Mouse (Mus musculus) liver, adult 2 months (tissue): Measurements from ENCODE around the gene Gm49337.

ENCODE experiments used
- CTCF ChIP-seq: fragments of 200-500 bp; IDR thresholded peaks from 2 replicates; pipeline ENCODE4 v1.5.1; 2011; ENCODE audit warnings: low read depth, low read length, control low read depth
- POLR2A ChIP-seq: fragments of 200-500 bp; IDR thresholded peaks from 2 replicates; pipeline ENCODE4 v1.6.1; 2011; ENCODE audit warnings: low read length, control low read depth; ENCODE audit not compliant: insufficient read depth; ENCODE audit errors: extremely low read depth

DNA sequence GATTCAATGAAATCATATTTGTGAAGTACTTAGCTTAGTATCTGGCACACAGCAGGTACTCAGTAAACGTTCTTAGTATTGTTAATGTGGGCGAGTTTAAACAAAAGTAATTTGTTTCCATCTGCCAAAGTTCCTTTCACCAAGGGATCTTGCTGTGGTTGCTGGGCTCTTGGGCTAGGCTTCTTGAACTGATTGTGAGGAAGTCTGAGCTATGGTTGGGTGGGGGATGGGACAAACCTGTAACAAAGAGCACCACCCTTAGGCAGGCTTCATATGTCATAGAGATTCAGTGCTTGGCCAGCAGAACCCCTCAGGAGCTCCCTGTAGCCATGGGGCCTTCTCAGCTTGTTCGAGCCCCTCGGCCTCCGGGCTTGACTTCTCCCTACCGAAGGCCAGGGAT is at the start of gene Gm49337, which contains the start of gene 1700042G07Rik:
- TF ChIP-seq CTCF, result no peak
- TF ChIP-seq POLR2A, result no peak
